Mouse (Mus musculus) CD8-positive naive resting alpha-beta T cell, adult 2 months (primary cell): ENCODE measurements around the gene Elfn1.

Experiments
- DNase-seq, 2 experiments: peaks; one replicate each; pipeline ENCODE4 v3.0.0; 2022; ENCODE audit warnings: low read depth in 2 of 2, low spot score in 2 of 2

The Elfn1 gene

GRCm38 (mm10) chr5:139907714-139908242 lies at the start of gene Elfn1:
Gene Elfn1, plus strand, starts transcription at chr5:139907943.
- no peak for DNase-seq

DNA sequence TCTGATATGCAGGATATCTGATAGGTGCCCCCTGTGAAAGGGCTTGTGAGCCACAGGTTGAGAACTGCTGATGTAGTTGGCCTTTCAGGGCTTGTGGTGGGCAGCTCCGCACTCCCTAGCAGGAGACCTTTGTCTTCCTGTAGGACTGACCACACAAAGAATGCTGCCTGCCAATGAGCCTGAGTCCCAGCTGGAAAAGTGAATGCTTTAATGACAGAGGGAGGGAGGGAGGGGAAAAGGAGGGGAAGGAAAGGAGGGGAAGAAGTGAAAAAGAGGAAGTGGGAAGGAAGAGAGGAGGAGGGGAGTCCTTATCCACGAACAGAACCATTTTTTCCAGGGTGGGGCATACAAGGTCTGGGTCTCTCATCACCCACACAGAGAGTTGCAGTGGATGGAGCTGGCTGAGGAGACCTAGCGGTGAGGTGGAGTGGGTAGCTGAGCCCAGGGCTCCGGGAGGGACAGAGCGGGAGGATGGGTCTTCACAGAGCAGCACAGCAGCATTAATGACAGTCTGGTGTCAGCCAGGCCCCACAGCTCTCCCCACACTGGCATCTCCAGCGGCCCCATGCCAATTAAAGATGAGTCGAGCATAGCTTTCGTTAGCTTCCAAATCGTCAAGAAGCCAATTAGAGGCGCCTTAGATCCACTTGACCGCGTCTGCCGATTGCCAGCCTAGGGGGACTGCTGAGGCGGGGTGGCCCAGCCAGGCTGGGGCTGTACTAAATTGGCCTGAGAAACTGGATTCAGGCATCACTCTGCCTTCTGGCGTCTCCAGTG lies 47.2 kb upstream of the Elfn1 start:
- no peak for DNase-seq

GRCm38 (mm10) chr5:139862759-139863158 lies 45.0 kb upstream of the Elfn1 start:
- no peak for DNase-seq

GRCm38 (mm10) chr5:139870886-139871285 lies 36.9 kb upstream of the Elfn1 start:
- DNase-seq: no peak

GRCm38 (mm10) chr5:139871526-139871925 lies 36.2 kb upstream of the Elfn1 start:
- DNase-seq: no peak

GRCm38 (mm10) chr5:139877563-139877962 lies 30.2 kb upstream of the Elfn1 start:
- no peak for DNase-seq

DNA sequence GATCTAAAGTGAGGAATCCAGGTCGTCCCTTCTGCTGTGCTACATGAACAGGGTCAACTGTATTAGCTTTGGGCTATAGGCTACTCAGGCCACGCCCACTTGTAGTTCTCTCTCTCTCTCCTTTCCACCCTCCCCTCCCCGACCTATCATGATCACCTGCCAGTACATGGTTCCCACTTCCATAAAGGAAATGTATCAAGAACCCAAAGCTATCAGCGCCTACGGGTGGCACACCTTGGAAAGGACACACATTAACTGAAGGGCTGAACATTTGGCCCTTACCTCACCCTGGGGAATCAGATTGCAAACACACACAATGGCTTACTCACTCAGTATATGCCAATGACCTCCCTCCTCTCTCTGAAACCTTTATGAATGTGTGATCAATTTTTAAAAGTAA lies 28.0 kb upstream of the Elfn1 start:
- DNase-seq: no peak

GRCm38 (mm10) chr5:139881161-139881560 lies 26.6 kb upstream of the Elfn1 start:
- no peak for DNase-seq

DNA sequence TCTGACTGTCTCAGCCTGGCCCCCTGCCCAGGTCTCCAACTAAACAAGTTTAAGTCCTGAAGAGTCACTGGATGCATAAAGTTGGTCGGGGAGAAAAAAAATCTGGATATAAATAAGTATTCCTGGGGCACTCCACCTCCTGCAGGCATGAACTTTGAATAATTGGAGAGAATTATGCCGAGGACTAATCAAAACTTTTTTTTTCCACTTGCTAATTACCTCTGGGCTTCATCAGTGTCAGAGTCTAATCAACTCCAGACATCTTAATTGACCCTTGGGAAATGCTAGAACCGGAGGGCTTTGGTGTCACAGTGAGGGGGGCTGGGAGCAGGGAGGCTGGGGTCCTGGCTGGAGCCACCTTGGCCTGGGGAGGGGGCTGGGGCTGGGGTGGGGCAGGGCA lies 19.1 kb upstream of the Elfn1 start:
- DNase-seq: no peak

GRCm38 (mm10) chr5:139889370-139889769 lies 18.4 kb upstream of the Elfn1 start:
- no peak for DNase-seq

- no peak for DNase-seq
Observed at GRCm38 (mm10) chr5:139892326-139892994, 15.3 kb upstream of the Elfn1 start.

- no peak for DNase-seq
Observed at GRCm38 (mm10) chr5:139892995-139893345, 14.8 kb upstream of the Elfn1 start.

DNA sequence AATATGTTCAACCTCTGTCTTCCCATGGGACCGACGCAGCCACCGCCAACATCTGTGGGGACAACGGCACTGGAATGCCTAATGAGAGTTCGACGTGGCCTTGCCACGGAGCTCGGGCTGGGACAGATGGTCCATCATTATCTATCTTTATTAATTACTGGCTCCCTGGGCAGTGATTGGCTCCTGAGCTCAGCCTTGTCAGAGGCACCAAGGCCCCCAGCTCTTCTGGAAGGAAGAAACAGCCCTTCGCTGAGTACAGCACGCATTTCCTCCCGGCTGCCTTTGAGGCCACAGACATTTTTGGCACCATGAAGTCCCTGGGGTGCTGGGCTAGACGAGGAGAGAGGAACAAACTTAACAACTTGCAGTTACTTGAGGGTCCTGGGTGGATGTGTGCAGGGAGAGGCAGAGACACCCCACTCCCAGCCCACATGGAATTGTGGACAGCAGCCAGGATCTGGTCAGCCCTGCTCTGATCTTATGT lies 13.7 kb upstream of the Elfn1 start:
- no peak for DNase-seq

DNA sequence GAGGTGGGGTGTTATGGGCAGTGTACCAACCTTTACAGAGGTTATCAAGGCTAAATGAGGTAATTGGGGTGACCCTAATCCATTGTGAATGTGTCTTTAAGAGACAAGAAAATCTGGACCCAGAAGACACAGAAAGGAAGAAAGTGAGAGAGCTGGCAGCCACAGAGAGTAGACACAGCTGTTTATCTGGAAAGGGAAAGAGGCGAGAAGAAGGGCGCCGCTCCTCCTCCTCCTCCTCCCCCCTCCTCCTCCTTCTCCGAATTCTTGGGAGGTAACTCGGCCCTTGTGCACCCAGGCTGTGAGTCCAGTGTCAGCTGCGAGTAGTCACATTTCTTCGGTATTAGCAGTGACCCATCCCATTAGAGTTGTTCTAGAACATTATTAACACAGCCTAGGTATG lies 8.7 kb upstream of the Elfn1 start:
- DNase-seq: no peak

GRCm38 (mm10) chr5:139905121-139905520 lies 2.6 kb upstream of the Elfn1 start:
- DNase-seq: no peak

DNA sequence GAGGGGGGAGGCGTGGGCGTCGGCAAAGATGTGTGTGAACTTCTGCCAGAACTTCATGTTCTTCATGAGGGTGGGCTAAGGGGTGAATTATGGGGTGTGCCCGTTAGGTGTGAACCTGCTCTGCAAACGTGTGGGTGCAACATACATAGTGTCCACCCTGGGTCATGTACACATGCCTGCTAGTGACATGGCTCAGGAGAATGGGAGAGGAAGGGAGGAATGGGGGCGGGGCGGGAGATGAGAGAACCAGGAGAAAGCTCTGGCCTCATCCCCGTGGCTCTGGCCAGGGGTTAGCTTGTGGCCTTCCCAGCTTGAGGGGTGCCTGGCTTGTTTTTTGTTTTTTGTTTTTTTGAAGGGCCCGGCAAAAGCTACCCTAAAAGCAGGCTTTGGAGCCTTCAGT lies 1.2 kb upstream of the Elfn1 start:
- DNase-seq: no peak

DNA sequence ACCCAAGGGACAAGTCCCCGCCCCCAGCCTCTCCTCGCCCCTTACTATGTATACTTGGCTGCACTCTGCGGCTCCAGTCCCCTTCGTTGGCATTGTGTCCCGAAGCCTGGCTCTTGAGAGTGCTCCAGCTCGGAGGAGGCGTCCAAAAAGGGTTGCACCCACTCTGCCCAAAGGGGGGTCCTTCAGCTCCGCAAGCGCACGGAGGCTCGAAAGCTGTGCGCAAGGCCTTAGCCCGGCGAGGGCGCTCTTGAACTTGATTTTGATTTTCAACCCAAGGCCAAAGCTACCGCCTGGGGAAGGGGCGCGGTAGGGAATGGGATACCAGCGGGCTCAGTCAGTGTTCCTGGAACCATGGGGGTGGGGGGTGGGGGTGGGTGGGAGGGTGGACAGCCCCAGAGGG lies 502 bp upstream of the Elfn1 start:
- DNase-seq: no peak

DNA sequence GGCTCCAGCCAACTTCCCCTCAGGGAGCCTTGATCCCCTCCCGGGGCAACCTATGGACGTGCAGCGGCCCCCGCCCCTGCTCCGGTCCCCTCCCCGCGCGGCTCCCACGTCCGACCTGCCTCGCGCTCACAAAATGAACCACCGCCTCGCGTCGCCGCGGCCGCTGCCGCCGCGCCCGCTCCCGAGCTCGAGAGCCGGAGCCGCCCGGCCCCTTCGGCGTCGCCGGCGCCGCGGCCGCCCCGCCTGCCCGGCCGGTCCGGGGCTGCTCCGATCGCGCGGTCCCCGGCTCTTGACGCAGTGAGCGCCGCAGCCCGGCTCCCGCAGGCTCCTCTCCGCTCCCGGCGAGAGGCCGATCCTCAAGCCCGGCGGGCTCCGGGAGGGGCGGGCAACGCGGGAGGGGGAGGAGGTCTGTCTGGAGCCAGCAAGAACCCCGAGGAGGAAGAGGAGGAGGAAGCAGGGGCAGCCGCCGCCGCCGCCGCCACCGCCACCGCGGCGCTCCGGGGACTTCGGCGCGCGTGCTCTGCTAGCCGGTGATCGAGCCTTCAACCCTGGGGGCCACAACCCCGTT lies 584 bp downstream of the Elfn1 start:
- DNase-seq: no peak

GRCm38 (mm10) chr5:139908811-139909627 lies 1.3 kb downstream of the Elfn1 start:
- DNase-seq: no peak

DNA sequence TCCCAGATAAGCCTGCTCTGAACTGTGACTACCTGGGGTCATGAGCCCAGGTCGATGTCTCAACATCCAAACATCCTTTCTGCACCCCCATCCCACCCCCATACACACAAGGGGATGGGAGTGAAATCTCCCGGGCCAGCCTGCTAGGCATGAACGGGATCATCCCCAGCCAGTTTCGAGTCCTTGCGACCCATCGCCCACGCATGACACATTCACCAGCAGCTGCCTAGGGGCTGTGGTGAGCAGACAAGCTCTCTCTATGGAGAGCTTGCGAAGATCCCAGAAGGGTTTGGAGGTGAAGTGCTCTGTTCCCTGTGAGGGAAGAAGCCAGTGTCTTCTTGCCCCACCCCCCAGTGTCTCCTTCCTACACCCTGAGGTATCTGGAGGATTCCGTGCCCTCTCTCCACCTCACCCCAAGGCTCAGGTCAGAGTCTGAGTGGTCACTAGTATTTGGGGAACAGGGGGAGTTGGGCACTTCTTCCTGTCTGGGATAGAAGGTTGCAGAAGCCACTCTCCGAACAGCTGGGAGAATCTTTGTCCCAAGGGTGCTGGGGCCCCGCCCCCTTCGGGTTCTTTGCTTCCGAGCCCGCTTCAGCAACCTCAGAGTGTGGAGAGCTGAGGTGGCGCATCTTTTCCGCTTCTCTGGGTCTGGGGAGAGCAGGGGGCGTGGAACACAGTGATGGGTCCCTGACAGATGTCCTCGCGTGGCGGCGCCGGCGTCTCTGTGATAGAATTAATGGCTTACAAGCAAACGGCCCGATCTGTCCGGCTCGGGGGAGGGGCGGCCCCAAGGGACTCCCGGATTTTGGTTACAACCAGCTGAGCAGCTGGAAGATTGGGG lies 2.2 kb downstream of the Elfn1 start:
- no peak for DNase-seq
